In genomic region chr9:40873556-40874470, GRCm38 (mm10) we compare ENCODE assay signal across 9 mouse cellular contexts. TPM values are rescaled to one million over a fixed set of nuclear protein-coding genes. Genes with fewer than 3 reads are reported as not detected.
A peak's percentile ranks its signal among the peaks of the same experiment; 100 is the strongest.
DNase-seq lines count a peak whose midpoint lies in the region; ATAC-seq lines count a peak whose summit lies in the region.
"Had no signal": no experiment of that assay in that cellular context is flagged by ENCODE, and none has a peak within 500 bp of the region (broad histone marks: within the 10 kb centered on the region; RNA-seq: fewer than 3 reads in every experiment).

Gene Bsx, plus strand, starts transcription at chr9:40874127.

- ATAC-seq in heart, embryonic 11.5 days (replicated peaks; ENCODE audit: insufficient number of reproducible peaks, low FRiP score, low TSS enrichment), result no peak; the same call in 1 of the 2 replicates
- ATAC-seq in granulocyte monocyte progenitor cell, adult 5-6 weeks (replicated peaks; ENCODE audit: poor library complexity, severe bottlenecking), result peak; percentile 65
- ATAC-seq in kidney, embryonic 15.5 days (replicated peaks; ENCODE audit: low FRiP score), result peak; percentile 90
- peak; percentile 61 for ATAC-seq in megakaryocyte-erythroid progenitor cell, adult 5-6 weeks (replicated peaks; ENCODE audit: low FRiP score, low TSS enrichment, poor library complexity, severe bottlenecking)
- ATAC-seq: Patski had no signal

- no peak for DNase-seq in heart, adult 9 months (ENCODE audit: low spot score in 2 of 2)
- DNase-seq in adrenal gland, postnatal 4 days (ENCODE audit: low spot score in 2 of 2), result peak; percentile 23 to 55
- DNase-seq in testis, postnatal 14 days (ENCODE audit: low spot score), result peak; percentile 53
- DNase-seq in T-cell, adult 2 months (ENCODE audit: low spot score), result no peak

- peak within 1 kb of the TSS; percentile 59 for H3K4me2 ChIP-seq in heart, embryonic 11.5 days
- H3K4me2 ChIP-seq in kidney, embryonic 15.5 days, result peak within 1 kb of the TSS; percentile 57

- no peaks in the 10 kb centered on the region for H3K36me3 ChIP-seq in heart, embryonic 11.5 days (ENCODE audit: control insufficient read depth, insufficient read depth, low read length)
- no peaks in the 10 kb centered on the region for H3K36me3 ChIP-seq in kidney, embryonic 15.5 days

- peaks cover 12% of the 10 kb centered on the region; the same call in 1 of the 2 replicates for H3K4me1 ChIP-seq in heart, embryonic 11.5 days (ENCODE audit: control insufficient read depth, insufficient read depth, low read length)
- peaks cover 26% of the 10 kb centered on the region for H3K4me1 ChIP-seq in kidney, embryonic 15.5 days

- H3K27me3 ChIP-seq in heart, embryonic 11.5 days (ENCODE audit: control insufficient read depth, insufficient read depth, low read length), result peaks cover 92% of the 10 kb centered on the region
- H3K27me3 ChIP-seq in kidney, embryonic 15.5 days, result peaks cover 99% of the 10 kb centered on the region

- 4% methylated on average over 32 of the region's 32 CpGs for WGBS in heart, embryonic 11.5 days (ENCODE audit: insufficient replicate concordance)
- 3% methylated on average over 31 of the region's 32 CpGs for WGBS in kidney, embryonic 15.5 days

- no peak within 1 kb of the TSS for H3K27ac ChIP-seq in heart, embryonic 11.5 days (ENCODE audit: low read depth, low read length)
- no peak within 1 kb of the TSS for H3K27ac ChIP-seq in kidney, embryonic 15.5 days

- no peaks in the 10 kb centered on the region for H3K9me3 ChIP-seq in heart, embryonic 11.5 days (replicated peaks; ENCODE audit: control insufficient read depth, low read length)
- H3K9me3 ChIP-seq in kidney, embryonic 15.5 days (replicated peaks), result no peaks in the 10 kb centered on the region

- peak within 1 kb of the TSS; percentile 27 for H3K4me3 ChIP-seq in heart, embryonic 11.5 days (ENCODE audit: low read depth, low read length)
- H3K4me3 ChIP-seq in kidney, embryonic 15.5 days (replicated peaks), result peak within 1 kb of the TSS; percentile 29

- no peak within 1 kb of the TSS for H3K9ac ChIP-seq in heart, embryonic 11.5 days (ENCODE audit: low read depth, low read length)
- no peak within 1 kb of the TSS for H3K9ac ChIP-seq in kidney, embryonic 15.5 days

RNA-seq across cellular contexts. Expression of gene Bsx, which starts in this region (rescaled TPM):
- polyA plus RNA-seq in heart, embryonic 11.5 days (2014; fragmentation: Nextera tagmentation; extraction: Ambion mirVana), result not detected in 2 replicates
- total RNA-seq in adrenal gland, postnatal 4 days (2021), result under 1 TPM in 1 of 2 experiments, not detected in 1; 0.08 TPM
- total RNA-seq in granulocyte monocyte progenitor cell, adult 5-6 weeks (2014; fragmentation: Nextera tagmentation), result not detected in 2 replicates
- not detected in 2 replicates for total RNA-seq in granulocyte monocyte progenitor cell, adult 5-6 weeks (2017)
- not detected in 2 replicates for polyA plus RNA-seq in kidney, embryonic 15.5 days (2015; fragmentation: Nextera tagmentation; extraction: Ambion mirVana)
- total RNA-seq in megakaryocyte-erythroid progenitor cell, adult 5-6 weeks (2014; fragmentation: Nextera tagmentation), result not detected in 2 replicates
- not detected in 2 replicates for total RNA-seq in megakaryocyte-erythroid progenitor cell, adult 5-6 weeks (2017)
- polyA plus RNA-seq: Patski had no signal

Comparison
In these comparisons a context has a peak if more than half of its experiments do, and no peak if none do; other contexts are left out.
1. Peak in DNase-seq in adrenal gland, postnatal 4 days; RNA of the gene not detected or under 1 TPM.
2. Peak in ATAC-seq in granulocyte monocyte progenitor cell, adult 5-6 weeks; RNA of the gene not detected or under 1 TPM.
3. Peak in ATAC-seq, H3K4me3 ChIP-seq and H3K4me2 ChIP-seq in kidney, embryonic 15.5 days; RNA of the gene not detected or under 1 TPM.
4. Peak in ATAC-seq in megakaryocyte-erythroid progenitor cell, adult 5-6 weeks; RNA of the gene not detected or under 1 TPM.